Mouse (Mus musculus) heart, embryonic 11.5 days (tissue): ENCODE results near the gene Lrrc17. TPM values are rescaled to one million over a fixed set of nuclear protein-coding genes. Genes with fewer than 3 reads are reported as not detected.

Experiments used
- ATAC-seq: fragments of 200-750 bp; cut with Nextera tagmentation; replicated peaks from 2 replicates; pipeline ENCODE4 v1.8.0; 2017; ENCODE audit warnings: moderate library complexity; ENCODE audit not compliant: insufficient number of reproducible peaks, low FRiP score, low TSS enrichment
- H3K27ac ChIP-seq: fragments of 300-500 bp; sonication (generic); 2 replicates; pipeline ENCODE4 v1.5.1; 2014; ENCODE audit warnings: mild to moderate bottlenecking, low read depth, low read length
- H3K27me3 ChIP-seq: fragments of 300-500 bp; sonication (generic); 2 replicates; pipeline ENCODE4 v1.6.1; 2014; ENCODE audit warnings: mild to moderate bottlenecking, low read length, mixed read lengths; ENCODE audit not compliant: control insufficient read depth, insufficient read depth
- H3K36me3 ChIP-seq: fragments of 300-500 bp; sonication (generic); 2 replicates; pipeline ENCODE4 v1.6.1; 2014; ENCODE audit warnings: mild to moderate bottlenecking, low read length, moderate library complexity, mixed read lengths; ENCODE audit not compliant: control insufficient read depth, insufficient read depth
- H3K4me1 ChIP-seq: fragments of 300-500 bp; sonication (generic); 2 replicates; pipeline ENCODE4 v1.6.1; 2014; ENCODE audit warnings: low read length; ENCODE audit not compliant: control insufficient read depth, insufficient read depth
- H3K4me2 ChIP-seq: fragments of 300-500 bp; sonication (generic); 2 replicates; pipeline ENCODE4 v1.6.1; 2014; ENCODE audit warnings: mild to moderate bottlenecking, moderate library complexity
- H3K4me3 ChIP-seq: fragments of 300-500 bp; sonication (generic); 2 replicates; pipeline ENCODE4 v1.5.1; 2014; ENCODE audit warnings: low read depth, low read length
- H3K9ac ChIP-seq: fragments of 300-500 bp; sonication (generic); 2 replicates; pipeline ENCODE4 v1.6.1; 2014; ENCODE audit warnings: mild to moderate bottlenecking, low read depth, low read length, moderate library complexity
- H3K9me3 ChIP-seq: fragments of 300-500 bp; sonication (generic); replicated peaks from 2 replicates; pipeline ENCODE4 v1.6.1; 2016; ENCODE audit warnings: low read length; ENCODE audit not compliant: control insufficient read depth
- WGBS: fragments of 180-500 bp; shearing (Covaris S2); extraction: QIAGEN DNeasy Blood & Tissue Kit; methylation state at CpG from one replicate; pipeline ENCODE4 v1.1.7; 2014; ENCODE audit not compliant: insufficient replicate concordance; 5-methylcytosine and 5-hydroxymethylcytosine counted together
- polyA plus RNA-seq: library from polyadenylated mRNA; unstranded; fragments of >200 nt; fragmentation: Nextera tagmentation; extraction: Ambion mirVana; gene quantifications from 2 replicates; pipeline ENCODE4 v1.2.1, GENCODE M21; 2014

Lrrc17 gene
- polyA plus RNA-seq, 1 experiment from 2014 or later, result 5.0 TPM

DNA sequence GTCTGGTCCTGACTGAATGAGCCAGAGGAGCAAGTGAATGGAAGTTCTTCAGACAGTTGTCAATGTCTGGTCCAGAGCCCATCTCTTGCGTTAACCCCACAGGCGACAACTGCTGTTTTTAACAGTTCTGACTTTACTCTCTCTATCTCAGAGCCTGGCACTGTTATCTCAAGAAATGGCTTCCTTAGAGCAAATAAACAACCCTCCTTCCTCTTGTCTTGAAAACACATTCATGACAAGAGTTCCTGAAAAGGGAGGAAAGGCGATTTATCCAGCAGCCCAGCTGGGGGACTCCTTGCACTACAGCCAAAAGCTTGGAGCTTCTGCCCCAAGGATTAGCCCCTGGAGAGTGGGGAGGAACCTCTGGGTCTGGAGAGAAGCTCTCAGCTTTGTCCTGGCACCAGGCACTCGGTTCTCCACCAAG, 15.9 kb upstream of the Lrrc17 start:
- no peak overlapping the region for H3K9ac ChIP-seq
- no peaks in the 10 kb centered on the region for H3K36me3 ChIP-seq
- no peak overlapping the region for H3K4me3 ChIP-seq
- H3K4me2 ChIP-seq, result 0 out of 2 replicates have a peak overlapping the region, but pooled peaks have one; percentile 19
- WGBS, result 22% methylated on average over 4 of the region's 4 CpGs
- ATAC-seq, result no peak
- H3K27ac ChIP-seq, result no peak overlapping the region
- no peaks in the 10 kb centered on the region for H3K27me3 ChIP-seq
- H3K9me3 ChIP-seq, result no peaks in the 10 kb centered on the region
- no peaks in the 10 kb centered on the region for H3K4me1 ChIP-seq

DNA sequence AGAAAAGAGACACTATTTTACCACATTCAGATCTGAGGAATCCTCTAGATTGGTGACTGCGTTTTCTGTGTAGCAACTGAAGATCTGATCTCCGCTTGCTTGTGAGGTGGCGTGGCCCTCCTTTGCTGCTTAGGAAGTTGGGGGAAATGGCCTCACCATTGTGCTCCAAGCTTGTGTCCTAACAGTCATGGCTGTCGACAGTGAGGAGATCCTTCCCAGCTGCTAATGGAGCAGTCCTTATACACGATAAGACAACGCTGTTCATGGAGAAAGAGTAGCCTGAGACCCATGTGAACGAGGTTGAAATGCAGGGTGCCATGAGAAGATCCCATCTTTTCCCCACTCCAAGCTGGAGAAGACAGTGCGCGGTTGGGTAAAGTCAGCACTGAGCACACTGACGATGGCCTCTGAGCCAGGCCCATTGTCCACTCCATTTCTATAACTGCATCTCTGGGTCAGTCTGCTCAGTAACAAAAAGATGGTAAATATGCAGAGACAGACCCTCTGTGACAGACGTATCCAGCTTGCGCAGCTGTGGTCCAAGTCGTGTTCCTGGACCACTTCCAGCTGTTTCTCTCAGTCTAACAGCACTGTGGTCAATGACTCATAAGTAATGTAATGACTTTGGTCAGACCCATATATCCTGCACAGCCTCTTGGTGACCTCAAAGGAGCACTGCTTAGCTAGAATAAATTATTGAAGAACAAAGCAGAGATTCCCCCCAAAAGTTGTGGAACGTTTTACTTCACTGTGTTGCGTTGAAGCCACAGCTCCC, 15.1 kb upstream of the Lrrc17 start:
- Histone ChIP-seq H3K4me1 (no peaks in the 10 kb centered on the region), H3K4me3 (no peak overlapping the region), H3K9me3 (no peaks in the 10 kb centered on the region), H3K27ac (no peak overlapping the region), H3K9ac (no peak overlapping the region), H3K36me3 (no peaks in the 10 kb centered on the region), H3K27me3 (no peaks in the 10 kb centered on the region), H3K4me2 (no peak overlapping the region)
- WGBS, result 70% methylated on average over 15 of the region's 15 CpGs
- ATAC-seq, result no peak

DNA sequence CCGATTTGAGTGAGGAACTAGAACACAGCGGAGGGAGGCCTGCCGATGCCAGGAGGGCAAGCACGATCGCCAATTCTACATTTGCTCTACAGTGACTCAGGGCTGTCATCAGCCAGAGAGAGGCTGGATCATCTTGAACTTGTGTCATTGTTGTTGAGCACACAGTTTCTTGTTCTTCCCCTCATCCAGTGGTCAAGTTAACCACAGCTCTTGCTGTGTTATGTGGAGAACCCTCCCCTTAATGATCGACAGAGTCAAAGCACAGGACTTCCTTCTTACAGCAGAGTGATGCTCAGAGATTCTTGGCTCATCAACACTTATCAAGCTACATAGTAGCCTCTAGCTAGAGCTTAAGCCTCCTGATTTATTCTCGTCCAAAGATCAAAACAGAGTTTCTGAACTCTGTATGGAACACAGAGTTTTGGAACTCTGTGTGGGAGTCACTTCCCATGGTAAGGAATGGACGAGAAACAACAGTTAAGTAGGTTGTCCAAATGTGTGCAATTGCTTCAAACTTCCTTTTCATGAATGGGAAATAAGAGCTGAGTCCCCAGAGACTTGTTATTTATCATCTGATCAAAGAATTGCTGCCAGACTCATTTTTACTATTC, 14.1 kb upstream of the Lrrc17 start:
- Histone ChIP-seq H3K27me3 (no peaks in the 10 kb centered on the region), H3K4me1 (no peaks in the 10 kb centered on the region), H3K9me3 (no peaks in the 10 kb centered on the region), H3K4me2 (no peak overlapping the region), H3K36me3 (no peaks in the 10 kb centered on the region), H3K27ac (no peak overlapping the region), H3K4me3 (no peak overlapping the region), H3K9ac (no peak overlapping the region)
- WGBS, result 86% methylated on average over 8 of the region's 8 CpGs
- no peak for ATAC-seq

DNA sequence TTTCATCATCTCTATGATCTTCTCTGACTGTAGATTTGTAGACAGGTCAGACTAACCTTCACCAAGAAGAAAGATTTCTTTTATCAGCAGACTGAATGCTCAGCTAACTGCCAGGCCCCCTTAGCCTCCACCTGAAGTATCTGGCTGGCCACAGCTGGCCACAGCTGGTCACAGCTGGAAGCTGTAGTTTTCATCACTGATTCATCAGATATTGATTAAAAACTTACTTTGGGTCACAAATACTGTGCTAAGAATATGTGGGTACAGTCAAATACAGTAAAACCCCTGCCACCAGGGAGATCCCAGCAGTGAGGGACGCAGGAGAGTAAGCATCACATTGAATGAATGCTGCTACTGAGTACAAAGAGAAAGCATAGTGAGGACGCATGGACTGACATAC, 11.2 kb upstream of the Lrrc17 start:
- no peaks in the 10 kb centered on the region for H3K9me3 ChIP-seq
- WGBS, result 76% methylated on average over 2 of the region's 2 CpGs
- H3K27ac ChIP-seq, result no peak overlapping the region

DNA sequence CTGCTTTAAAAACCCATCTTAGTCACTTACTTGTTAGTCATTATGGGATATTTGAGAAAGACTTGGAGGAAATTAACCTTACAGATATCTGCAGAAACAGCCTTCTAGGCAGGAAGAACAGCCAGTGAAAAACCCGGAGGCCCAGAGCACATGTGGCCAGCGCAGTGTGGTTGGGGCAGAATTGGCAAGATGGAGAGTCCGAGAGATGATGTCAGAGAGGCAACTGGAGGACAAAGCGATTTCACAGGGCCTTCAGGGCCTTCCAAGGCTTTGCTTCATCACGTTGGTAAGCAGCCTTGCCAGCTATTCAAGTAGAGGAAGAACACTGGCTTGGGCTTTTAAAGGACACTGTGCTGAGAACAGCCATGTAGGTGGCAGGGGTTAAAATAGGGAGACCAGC, 10.4 kb upstream of the Lrrc17 start:
- no peaks in the 10 kb centered on the region for H3K9me3 ChIP-seq
- H3K36me3 ChIP-seq, result no peaks in the 10 kb centered on the region
- H3K4me2 ChIP-seq, result no peak overlapping the region
- WGBS, result 72% methylated on average over 5 of the region's 5 CpGs
- no peak for ATAC-seq
- no peaks in the 10 kb centered on the region for H3K4me1 ChIP-seq
- H3K27ac ChIP-seq, result no peak overlapping the region
- H3K9ac ChIP-seq, result no peak overlapping the region
- H3K27me3 ChIP-seq, result no peaks in the 10 kb centered on the region
- H3K4me3 ChIP-seq, result no peak overlapping the region

More for the DNA sequence above, 11.2 kb upstream of the Lrrc17 start:
- ATAC-seq, result no peak
- no peak overlapping the region for H3K9ac ChIP-seq
- H3K36me3 ChIP-seq, result no peaks in the 10 kb centered on the region
- H3K4me1 ChIP-seq, result no peaks in the 10 kb centered on the region
- H3K27me3 ChIP-seq, result no peaks in the 10 kb centered on the region
- H3K4me3 ChIP-seq, result no peak overlapping the region
- H3K4me2 ChIP-seq, result no peak overlapping the region

DNA sequence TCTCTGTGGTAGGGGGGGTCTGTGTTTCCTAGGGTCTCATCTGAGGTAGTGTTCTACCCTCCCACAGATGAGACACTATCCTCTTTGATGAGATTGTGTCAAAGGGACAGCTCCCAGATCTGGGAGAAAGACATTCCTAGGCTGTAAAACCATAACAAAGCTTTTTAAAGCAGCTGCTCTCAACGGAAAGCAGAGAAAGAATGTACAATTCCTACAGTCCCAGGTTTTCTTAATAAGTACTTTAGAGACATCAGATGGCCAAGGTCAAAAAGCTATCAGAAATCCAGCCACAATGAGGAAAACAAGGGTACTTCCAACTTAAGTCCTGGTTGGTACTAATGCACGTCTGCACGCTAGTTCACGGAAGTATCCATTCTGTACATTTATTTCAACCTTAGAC, 1.1 kb upstream of the Lrrc17 start:
- no peak overlapping the region for H3K4me3 ChIP-seq
- H3K4me2 ChIP-seq, result no peak overlapping the region
- H3K27me3 ChIP-seq, result no peaks in the 10 kb centered on the region
- H3K36me3 ChIP-seq, result no peaks in the 10 kb centered on the region
- no peak overlapping the region for H3K27ac ChIP-seq
- H3K9me3 ChIP-seq, result no peaks in the 10 kb centered on the region
- 65% methylated on average over 4 of the region's 4 CpGs for WGBS
- H3K4me1 ChIP-seq, result no peaks in the 10 kb centered on the region; the same call in 1 of the 2 replicates
- H3K9ac ChIP-seq, result no peak overlapping the region
- no peak for ATAC-seq

DNA sequence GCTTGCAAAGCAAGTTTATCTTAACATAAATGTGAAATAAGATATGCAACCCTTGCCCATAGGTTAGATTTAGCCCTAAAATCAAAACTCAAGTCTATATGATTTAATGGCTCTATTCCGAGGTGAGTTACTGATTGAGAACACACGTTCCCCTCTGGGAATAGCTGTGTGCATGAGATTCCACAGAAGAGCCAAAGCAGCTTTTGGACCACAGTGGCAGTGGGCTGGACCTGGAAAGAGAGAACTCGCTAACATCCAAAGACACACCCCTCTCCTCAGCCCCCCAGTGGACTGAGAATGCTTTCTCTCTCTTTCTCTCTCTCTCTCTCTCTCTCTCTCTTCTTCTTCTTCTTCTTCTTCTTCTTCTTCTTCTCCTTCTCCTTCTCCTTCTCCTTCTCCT, 1.5 kb downstream of the Lrrc17 start:
- Histone ChIP-seq H3K9me3 (no peaks in the 10 kb centered on the region), H3K27ac (no peak overlapping the region), H3K36me3 (no peaks in the 10 kb centered on the region), H3K4me3 (no peak overlapping the region), H3K27me3 (no peaks in the 10 kb centered on the region), H3K9ac (no peak overlapping the region), H3K4me2 (no peak overlapping the region), H3K4me1 (no peaks in the 10 kb centered on the region; the same call in 1 of the 2 replicates)
- no peak for ATAC-seq
- WGBS, result 66% methylated on average over 3 of the region's 3 CpGs

DNA sequence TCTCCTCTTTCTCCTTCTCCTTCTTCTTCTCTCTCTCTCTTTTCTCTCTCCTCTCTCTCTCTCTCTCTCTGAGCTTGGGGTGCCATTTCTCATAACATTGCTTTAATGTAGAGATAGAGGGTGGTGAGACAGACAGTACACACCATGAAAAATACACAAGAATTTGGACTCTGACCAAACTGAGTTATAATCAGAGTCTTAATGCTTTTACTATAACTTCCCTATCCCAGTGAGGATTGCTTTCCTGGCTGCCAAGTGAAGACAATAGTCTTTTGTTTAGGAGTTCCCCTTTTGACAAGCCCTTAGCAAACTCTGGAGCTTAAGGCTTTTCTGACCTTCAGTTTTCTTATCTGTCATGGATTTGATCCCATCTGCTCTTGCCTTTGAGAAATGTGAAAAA, 1.9 kb downstream of the Lrrc17 start:
- H3K4me1 ChIP-seq, result no peaks in the 10 kb centered on the region; the same call in 1 of the 2 replicates
- no peak overlapping the region for H3K4me2 ChIP-seq

DNA sequence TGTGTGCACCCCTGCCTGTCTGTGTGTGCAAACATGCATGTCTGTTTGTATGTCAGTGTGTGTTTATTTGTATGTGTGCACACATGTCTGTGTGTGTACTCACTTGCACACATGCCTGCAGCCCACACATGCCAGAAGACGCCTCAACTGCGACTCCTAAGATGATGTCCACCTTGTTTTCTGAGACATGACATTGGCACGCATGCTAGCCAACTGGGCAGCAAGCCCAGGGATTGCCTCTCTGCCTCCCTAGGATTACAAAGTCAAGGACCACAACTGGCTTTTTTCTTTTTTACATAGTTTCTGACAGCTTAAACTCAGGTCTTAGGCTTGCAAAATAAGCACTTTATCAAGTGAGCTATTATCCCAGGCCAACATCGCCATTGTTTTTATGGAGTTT, 2.4 kb downstream of the Lrrc17 start:
- no peak overlapping the region for H3K4me3 ChIP-seq
- WGBS, result 71% methylated on average over 4 of the region's 4 CpGs
- no peaks in the 10 kb centered on the region for H3K36me3 ChIP-seq
- H3K27ac ChIP-seq, result no peak overlapping the region
- H3K9me3 ChIP-seq, result no peaks in the 10 kb centered on the region
- H3K4me1 ChIP-seq, result no peaks in the 10 kb centered on the region; the same call in 1 of the 2 replicates
- H3K27me3 ChIP-seq, result no peaks in the 10 kb centered on the region
- no peak overlapping the region for H3K4me2 ChIP-seq
- no peak for ATAC-seq
- no peak overlapping the region for H3K9ac ChIP-seq

More for the DNA sequence above, 1.9 kb downstream of the Lrrc17 start:
- ATAC-seq, result no peak
- no peak overlapping the region for H3K9ac ChIP-seq
- no peak overlapping the region for H3K27ac ChIP-seq
- H3K9me3 ChIP-seq, result no peaks in the 10 kb centered on the region
- no peak overlapping the region for H3K4me3 ChIP-seq
- H3K36me3 ChIP-seq, result no peaks in the 10 kb centered on the region
- H3K27me3 ChIP-seq, result no peaks in the 10 kb centered on the region
